Mouse (Mus musculus) 416B (cell line): ENCODE data around the gene Pla2r1.

ENCODE experiments used
- DNase-seq: peaks from one replicate; pipeline ENCODE4 v3.0.0; 2011; ENCODE audit warnings: low read depth

The Pla2r1 gene

GRCm38 (mm10) chr2:60401694-60402093, 151.4 kb downstream of the Pla2r1 start:
- no peak for DNase-seq

GRCm38 (mm10) chr2:60393786-60394185, 159.3 kb downstream of the Pla2r1 start:
- DNase-seq = no peak

DNA sequence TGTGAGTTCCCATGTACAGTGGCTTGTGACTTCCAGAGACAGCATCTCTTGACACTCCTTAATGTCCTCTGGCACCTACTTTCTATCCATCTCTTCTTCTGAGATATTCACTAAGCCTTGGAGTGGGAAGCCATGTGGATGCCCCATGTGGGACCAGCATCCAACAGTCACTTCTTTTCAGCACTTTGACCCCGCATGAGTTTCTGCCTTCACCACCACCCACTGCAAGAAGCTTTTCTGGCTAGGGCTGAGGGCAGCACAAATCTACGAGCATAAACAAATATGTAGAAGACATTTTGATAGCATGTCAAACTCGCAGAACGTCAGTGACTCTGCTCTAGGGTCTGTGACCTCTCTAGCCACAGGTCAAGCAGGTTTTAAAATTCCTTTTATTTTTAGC, 160.8 kb downstream of the Pla2r1 start:
- no peak for DNase-seq

DNA sequence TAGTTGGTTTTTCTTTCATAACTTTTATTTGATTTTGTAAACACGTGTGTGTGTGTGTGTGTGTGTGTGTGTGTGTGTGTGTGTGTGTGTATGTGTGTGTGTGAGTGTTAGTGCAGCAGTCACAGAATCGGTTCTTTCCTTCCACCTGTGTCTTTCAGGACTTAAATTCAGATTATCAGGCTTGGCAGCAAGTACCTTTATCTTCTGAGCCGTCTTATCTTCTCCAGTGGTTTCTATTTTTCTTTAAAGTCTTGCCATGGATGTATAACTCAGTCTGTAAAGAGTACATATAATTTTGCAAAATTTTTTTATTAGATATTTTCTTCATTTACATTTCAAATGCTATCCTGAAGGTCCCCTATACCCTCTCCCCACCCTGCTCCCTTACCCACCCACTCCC, 165.7 kb downstream of the Pla2r1 start:
- DNase-seq = no peak

DNA sequence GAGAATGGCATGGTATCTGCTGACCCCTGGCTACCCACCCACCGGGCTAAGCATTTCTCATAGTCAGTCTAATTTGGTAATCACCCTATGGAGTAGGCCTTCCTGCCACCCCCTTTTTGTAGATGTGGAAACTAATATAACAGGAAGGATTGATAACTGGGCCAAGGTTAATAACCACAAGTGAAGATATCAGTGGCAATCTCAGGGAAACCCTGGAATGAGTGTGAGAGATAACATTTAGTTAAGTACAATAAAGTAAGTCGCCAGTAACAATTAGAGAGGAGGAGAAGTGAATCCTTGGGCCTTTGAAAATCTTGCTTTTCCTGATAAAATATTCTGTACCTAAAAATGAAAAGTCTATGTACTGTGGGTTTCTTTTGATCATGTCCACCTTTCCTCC, 166.3 kb downstream of the Pla2r1 start:
- no peak for DNase-seq

DNA sequence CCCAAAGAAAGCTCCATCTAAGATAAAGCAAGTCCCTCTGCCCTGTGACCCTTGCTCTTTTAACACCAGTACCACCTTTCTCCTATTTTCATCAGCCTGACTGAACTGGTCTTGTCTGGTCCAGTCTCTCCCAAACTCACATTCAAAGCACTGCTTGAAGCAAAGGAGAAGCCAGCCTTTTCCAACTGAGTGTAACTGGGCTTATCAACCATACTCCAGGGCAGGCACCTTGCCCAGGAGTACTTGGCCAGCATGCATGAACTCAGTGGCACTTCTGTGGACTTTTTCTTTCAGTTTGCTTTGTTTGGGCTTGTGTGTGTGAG, 168.4 kb downstream of the Pla2r1 start:
- DNase-seq = no peak

GRCm38 (mm10) chr2:60384083-60384762, 168.9 kb downstream of the Pla2r1 start:
- no peak for DNase-seq

DNA sequence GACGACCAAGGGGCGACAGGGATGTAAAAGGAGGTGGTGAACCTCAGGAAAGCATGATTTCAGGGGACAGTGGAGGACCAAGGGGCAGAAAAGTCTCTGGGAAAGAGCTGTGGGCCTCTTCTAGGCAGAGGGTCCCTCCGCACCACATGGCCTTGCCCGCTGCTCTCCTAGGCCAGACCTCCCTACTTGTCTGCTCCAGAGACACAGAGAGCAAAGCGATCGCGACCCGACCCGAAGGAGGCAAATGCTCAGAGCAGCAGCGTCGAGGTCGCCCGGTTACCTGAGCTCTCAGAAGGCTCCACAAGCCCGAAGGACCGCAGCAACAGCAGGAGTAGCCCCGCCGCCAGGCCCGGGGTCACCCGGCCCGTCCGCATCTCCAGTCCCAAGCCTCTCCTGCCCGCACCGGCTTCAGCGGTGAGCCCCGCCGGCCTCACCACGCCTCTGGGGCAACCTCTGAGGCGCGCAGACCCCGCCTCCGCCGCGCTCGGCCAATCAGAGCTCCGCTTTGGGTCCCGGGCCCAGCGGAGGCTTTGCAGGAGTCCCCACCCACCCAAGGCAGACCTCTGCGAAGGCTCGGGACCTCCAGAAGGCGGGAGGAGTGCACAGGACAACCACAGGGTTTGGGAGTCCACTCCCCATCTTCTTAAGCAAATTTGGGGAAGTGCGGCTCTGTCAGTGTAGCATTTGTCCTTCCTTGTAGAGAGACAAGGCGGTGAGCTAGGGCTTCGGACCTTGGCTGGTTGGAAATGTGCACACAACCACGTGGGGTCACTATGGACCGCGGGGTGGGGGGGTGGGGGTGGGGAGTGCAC, 170.0 kb downstream of the Pla2r1 start, which contains the start of gene Ly75:
Gene Ly75, minus strand, starts transcription at position 446 of the 812 bp plus-strand sequence.
- no peak for DNase-seq

GRCm38 (mm10) chr2:60382346-60382745, 170.8 kb downstream of the Pla2r1 start:
- DNase-seq = no peak

DNA sequence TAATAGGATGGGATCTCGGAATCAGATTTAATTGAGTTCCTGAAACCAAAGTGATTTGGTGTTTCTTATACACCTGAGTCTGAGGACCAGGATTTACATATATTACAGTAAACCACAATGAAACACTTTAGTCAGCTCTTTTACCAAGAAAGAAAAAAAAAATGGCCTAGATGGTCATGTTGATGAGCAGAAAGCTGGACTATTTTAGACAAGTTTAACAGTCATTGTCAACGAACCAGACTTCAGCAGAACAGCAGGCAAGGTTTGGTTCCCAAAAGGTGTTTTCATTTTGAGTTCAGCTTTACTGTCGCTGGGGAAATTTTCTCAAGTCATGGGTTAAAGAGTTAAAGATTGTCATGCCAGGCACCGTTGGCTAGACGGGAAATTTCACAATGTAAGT, 175.8 kb downstream of the Pla2r1 start:
- DNase-seq = no peak

DNA sequence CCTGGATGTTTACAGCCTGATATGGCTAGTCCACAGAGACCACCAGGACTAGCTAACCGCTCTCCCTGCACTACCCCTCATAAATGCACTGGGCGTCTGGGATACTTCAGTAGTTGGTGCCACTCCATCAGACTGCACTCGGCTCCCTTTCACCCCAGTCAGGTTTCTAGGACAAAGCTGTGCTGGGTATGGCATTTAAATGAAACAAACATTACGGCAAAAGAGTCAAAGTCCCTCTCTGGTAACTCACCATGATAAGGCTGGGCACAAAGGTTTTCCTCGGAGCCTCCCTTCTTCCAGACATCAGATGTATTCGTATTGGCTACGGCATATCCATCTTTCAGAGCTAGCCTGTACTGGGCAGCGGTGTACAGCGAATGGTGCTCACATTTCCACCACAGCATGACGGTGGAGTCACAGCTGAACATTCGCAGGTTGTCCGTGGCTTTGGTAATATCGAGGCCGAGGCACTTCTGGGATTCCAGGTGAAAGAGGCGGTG, 177.4 kb downstream of the Pla2r1 start:
- DNase-seq = no peak

GRCm38 (mm10) chr2:60375126-60375525, 178.0 kb downstream of the Pla2r1 start:
- DNase-seq = no peak

DNA sequence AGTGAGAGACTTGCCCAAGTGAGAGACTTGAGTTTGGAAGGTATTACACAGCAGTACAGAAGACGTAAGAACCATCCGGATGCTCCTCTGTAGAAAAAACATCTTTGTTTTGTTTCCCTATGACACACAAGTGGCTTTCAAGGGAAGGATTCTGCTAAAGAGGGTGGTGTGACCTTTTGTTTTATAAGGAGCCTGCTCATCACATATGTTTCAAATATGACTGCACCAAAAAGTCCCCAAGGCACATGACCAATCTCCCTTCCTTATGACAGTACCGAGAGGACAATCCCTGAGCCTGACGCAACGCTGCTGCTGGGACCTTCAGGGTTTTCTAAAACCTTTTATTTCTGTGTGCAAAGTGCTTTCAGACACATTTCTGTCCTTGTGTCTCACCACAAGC, 182.9 kb downstream of the Pla2r1 start:
- DNase-seq = no peak

- DNase-seq = peak; percentile 26
Observed at GRCm38 (mm10) chr2:60369454-60369853, 183.7 kb downstream of the Pla2r1 start.

DNA sequence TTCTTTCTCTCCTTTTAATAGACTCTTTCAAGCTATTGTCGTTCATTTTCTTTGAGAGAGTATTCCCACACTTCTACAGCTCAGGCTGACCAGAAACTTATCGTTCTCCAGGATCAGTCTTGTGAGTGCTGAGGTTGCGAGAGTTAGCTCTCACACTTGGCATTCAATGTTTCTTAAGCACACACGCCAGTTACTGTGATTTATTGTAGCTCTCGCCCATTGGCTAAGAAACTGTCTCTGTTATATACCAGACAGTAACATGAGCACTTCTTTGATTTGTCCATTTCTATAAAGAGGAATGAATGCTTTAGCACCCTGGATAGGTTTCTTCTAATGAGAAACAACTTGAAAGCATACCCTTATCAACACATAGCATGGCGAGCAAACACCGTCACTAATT, 185.2 kb downstream of the Pla2r1 start:
- DNase-seq = no peak
